Mouse (Mus musculus) layer of hippocampus, postnatal 36 days (tissue): Measurements from ENCODE around the gene Fgf12. TPM values are rescaled to one million over a fixed set of nuclear protein-coding genes. Genes with fewer than 3 reads are reported as not detected.

Source experiments
- DNase-seq, 2 experiments: peaks; one replicate each; pipeline ENCODE4 v3.0.0; 2022
- total RNA-seq, 2 experiments: library from RNA; stranded (reverse); gene quantifications; 2 replicates each; pipeline ENCODE4 v1.2.3; 2021

Fgf12 gene
- 100 to 1,000 TPM; 137 to 147 TPM for total RNA-seq

DNA sequence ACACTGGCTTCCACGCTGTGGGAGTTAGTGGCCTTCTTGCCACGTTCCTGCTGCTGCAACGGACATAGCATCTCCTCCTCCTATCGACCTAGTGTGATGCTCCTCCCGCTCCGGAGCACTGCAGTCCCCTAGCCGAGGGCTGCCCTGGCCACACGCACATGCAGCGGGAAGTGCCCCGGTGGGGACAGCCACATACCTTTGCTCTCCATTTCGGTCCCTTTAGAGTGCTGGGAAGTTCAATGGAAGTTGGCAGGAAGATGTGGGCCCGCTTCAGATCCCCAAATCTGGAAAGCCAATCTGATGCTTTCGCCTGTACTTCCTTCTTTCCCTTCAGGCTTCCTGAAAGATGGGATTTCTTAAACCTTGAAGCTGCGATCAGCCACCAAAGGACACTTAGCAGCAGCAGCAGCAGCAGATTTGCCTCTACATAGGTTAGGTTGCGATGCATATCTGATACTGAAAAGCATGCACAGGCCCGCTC lies at the start of gene Fgf12:
Gene Fgf12, minus strand, starts transcription at position 431 of the 481 bp plus-strand sequence.
- peak; percentile 37 to 43 for DNase-seq

DNA sequence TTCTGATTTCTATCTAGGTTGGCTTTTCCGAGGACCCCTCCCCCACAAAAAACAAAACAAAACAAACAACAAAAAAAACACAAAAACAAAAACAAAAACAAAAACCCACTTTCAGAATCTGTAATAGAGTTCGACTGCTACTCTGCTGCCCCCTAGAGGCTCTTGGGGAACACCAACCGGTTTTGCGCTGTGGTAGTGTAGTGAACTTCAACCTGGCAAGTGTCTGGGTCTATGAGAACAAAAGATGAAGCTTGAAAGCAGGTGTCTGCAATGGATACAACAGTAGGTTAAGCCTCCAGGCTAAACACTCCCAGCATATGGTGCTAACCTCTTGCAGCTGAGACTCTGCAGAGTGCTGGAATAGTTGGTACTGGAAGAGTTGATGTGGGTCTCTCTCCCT lies 40.2 kb upstream of the Fgf12 start:
- peak; percentile 14 for DNase-seq

DNA sequence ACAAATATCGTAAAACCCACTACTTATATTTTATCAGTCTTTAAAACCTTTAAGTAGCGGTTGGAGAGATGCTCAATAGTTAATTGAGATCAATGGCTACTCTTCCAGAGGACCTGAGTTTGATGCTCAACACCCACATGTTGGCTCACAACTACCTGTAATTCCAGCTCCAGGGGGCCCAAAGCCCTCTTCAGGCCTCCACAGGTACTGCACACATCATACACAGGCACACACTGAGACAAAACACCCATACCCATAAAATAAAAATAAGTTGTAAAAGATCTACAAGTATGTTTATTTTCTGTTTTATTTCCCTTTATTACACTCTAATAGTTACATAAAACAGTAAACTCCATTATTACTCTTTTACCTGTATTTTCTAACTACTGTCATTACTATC lies 17.4 kb upstream of the Fgf12 start:
- DNase-seq = no peak

DNA sequence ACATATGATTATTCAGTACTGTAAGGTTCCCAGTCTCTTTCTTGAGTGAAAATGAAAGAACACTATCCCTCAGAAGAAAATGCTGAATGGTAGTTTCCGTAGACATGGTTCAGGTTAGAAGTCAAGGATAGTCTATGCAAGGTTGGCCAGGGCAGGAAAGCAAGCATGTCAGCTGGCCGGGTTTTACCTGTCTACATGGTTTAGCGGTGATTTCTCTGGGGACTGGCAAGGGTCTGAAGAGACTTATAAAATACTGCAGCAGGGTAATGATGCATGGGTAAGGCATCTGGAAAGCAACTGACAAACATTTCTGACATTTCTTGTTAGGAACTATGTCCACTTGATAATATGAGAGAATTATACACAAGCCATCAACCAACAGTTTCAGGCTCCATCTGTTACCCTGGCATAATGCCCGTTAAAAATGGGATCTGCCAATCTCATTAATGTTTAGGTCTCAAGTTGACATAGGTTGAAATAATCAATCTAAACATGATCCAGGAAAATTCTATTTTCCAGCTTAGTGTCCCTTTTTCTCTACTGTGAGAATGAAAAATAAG lies 8.6 kb upstream of the Fgf12 start:
- no peak for DNase-seq

DNA sequence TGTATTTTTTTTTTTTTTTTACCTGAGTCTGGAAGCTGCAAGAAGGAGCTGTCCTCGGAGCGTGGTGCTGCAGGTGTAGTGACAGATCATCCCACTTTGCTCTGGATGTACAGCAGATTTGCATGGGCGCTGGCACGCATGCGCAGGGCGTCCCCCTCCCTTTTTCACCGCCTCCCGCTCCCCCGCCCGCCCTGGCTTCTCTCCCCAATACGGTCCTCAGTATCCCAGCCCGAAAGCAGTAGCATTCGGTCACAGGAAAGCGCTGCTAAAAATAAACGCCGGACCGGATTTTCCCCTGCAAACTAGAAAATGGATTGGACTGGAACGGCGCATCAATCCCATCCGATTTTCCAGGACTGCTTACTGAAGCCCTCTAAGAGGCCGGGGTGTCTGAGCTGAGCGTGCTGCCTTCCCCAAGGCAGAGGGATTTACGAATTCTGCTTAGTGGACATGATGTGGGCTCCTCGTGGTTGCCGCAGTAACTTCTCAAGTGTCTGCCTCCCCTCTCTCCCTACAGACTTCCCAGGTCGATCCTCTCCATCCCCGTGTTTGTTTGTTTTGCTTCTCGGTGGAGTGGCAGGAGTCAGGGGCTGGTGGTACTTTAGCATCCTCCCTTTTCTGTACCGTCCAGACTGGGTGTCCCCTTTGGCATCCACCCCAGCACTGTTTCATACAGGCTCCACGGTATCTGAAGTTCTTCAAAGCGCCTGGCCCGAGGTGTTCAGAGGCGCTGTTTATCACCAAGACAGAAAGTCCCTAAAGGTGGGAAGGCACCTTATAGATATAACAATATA lies 453 bp upstream of the Fgf12 start:
- peak; percentile 82 to 86 for DNase-seq

DNA sequence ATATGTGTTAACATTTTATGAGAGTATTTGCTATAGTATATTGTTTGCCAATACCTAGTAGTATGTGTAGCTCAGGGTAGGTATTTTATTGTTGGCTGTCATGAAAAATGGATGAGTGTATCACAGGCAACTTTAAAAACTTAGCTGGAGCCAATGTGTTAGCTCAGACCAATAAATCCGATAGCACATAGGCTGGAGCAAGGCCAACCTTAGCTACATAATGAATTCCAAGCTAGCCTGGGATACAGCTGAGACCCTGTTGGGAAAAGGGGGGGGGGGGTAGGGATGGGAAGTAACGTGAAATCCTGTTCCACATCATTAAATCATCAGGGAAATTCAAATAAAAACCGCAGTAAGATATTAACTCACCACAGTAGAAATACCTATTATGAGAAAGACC lies 18.4 kb downstream of the Fgf12 start:
- DNase-seq = no peak

DNA sequence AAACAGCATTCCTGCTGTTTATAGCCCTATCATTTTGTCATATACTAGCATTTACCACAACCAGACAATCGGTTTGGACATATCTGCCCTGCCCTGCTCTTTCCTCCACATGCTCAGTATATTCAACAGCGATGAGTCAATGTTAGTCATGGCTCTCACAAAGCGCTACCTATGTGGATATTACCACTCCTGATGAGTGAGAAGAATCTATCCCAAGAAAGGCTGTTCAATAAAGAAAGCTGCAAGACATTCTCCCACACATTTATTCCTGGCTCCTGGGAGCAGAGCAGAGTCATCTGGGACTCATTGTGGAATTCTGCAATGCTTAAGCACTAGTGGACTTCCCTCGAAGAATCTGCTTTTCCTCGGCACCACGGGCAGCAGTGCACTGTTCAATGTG lies 26.1 kb downstream of the Fgf12 start:
- no peak for DNase-seq

DNA sequence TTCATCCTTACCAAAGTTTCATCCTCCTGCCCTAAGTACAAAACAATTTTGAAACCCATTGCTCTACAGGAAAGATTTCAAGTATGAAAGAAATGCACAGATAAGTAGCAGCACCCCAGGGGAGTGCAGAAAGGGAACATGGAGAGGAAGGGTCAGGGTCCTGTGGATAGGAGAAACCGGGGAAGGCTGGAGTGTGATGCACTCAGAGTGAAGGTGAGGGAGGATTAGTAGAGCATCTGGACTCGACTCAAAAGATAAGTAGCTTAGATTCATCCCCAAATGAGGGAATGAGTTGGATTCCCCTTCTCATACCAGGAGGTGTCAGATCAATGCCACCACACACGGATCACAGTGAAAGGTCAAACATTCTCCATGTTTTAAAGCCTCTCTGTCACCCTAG lies 46.2 kb downstream of the Fgf12 start:
- DNase-seq = no peak

DNA sequence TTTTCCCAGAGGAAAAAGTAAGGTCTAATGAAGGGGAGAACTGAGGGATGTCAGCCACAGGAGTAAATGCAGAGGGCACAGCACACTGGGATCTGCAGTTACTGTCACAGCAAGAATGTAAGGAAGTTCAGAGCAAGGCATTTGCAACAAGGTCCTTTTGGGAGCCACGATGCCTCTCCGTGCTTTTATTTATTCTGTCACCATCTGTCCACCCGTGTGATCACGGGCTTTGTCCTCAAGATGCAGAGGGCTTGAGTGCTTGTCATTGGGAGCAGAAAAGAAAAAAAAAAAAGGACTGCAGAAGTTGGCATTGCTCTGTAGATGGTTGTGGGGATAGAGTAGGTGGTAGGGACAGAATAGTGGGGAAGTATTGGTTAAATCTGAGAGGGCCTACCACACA lies 52.5 kb downstream of the Fgf12 start:
- DNase-seq = no peak

DNA sequence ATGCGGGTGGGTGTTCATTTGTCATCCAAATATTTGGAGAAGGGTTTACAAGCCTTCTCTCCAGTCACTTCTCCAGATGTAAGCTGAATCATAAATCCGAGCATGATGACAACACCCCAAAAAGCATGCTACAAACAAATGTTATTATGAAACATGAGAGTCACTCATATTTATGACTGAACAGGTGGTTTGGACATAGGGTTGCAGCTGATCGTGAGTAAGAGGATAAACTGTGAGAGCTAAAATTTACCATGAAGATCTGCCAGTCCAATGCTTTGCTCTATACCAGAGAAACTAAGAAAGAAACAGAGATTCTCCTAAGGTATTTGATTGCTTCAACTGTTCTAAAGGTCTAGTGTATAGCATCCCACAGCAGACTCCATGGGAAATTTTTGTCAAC lies 56.0 kb downstream of the Fgf12 start:
- no peak for DNase-seq

DNA sequence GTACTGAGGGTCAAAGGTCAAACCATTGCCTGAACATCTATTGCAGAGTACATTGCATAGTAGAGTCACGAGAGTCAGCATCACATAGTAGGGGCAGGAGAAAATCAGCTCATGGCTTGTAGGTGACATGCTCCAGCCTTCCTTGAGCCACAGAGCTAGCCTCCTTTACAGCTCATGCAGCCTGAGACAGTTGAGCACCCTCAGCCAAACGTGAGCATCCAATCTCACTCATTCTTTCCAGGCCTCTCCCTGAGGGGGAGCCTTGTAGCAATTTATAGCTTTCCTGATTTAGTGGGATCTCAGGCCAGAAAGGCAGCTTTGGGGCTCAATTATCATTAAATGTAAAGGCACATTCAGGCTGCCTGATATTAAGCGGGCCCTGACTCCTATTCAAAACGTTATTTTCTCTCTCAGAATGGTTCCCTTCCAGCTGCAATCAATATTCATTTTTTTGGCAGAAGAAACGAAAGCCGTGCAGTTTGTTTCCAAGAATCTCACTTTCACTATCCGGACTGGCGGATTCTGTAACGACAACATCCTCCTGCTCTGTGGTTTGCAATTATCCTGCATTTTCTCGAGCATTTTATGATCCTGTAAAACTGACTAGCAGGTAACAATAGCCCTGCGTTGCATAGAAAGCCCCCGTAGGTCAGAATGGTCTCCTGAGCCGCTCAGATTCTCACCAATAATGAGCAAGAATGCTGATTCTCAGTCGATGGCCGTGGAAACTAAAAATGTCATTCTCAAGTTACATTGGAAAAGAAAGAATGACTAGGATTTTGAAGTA lies 58.6 kb downstream of the Fgf12 start:
- DNase-seq = peak in 1 of 2 experiments; percentile 9

DNA sequence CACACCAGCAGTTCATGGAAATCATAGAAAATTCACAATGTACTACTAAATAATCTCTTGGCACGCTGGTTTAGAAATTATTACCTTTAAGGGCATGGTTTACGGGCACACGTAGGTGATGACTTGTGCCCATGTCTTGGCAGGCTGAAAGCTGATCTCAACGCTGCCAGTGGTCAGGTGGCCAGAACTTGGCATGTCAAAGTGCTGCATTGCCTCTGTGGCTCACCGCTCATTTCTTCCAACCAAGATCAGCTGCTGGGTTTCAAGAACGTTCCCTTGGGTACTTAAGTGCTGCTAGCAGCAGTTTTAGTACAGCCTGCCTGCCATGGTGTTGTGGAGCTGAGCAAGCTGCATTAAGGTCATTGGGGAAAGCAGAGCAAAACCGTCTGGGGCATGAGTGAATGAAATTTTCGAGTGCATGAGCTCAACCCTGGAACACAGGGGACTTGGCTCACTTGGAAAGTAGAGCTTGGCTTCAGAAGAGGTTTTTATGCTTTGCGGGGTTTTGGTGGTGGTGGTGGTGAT lies 63.9 kb downstream of the Fgf12 start:
- DNase-seq = no peak

DNA sequence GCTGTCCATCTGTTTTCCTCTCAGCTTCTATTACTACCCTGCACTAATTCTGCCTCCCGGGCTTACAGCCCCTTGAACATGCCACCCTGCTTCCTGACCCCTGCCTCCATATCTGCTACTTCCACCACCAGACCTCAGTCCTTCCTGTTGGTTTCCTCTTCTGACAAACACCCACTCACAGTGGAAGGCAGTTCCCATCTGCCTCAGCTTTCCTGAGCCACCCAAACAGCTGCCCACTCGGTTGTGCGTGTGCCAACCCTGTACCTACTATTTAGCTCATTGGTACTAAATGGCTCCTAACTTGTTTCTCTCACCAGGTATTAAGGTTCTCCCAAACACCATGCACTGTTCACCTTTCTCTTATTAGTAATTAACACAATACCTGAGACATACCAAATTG lies 71.2 kb downstream of the Fgf12 start:
- DNase-seq = peak; percentile 13 to 21

DNA sequence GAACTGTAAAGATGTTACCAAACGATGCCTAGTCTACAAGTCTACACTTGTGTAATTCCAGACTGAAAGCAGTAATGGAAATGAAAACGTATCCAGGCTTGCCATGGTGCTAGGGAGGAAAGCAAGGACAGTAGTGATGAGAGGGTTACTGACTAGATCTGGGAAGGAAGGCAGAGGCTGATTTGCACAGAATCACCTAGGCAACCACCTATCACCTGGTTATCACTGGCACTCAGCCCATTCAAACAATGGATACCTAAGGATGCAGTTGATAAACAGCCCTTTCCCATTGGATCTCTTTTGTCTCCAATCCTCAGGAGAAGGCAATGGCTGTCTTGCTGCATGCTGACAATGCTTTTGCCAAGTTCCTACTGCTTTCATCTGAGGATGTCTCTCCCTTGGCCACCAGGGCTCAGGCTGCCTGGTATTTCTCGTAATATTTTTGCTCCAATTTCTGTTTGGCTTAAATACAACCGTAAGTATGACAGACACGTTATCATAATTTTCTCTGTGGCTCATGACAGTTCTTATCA lies 84.0 kb downstream of the Fgf12 start:
- DNase-seq = no peak

DNA sequence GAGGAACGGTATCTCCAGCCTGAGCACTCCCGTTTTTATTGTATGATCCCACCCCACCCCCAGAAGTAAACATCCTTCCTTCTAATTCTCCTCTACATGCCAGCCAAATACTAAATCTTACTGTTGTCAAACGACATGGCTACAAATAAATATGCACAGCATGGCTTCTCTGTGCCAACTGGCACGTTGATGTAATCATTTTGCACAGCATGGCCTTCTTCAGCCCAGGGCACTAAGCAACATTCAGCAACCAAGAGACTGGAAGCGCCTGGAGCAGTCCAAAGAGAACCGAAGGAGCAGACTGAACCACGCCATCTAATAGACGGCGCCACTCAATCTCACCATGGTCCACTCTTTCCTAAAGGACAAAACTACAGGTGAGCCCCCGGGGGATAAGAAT lies 100.2 kb downstream of the Fgf12 start:
- no peak for DNase-seq

DNA sequence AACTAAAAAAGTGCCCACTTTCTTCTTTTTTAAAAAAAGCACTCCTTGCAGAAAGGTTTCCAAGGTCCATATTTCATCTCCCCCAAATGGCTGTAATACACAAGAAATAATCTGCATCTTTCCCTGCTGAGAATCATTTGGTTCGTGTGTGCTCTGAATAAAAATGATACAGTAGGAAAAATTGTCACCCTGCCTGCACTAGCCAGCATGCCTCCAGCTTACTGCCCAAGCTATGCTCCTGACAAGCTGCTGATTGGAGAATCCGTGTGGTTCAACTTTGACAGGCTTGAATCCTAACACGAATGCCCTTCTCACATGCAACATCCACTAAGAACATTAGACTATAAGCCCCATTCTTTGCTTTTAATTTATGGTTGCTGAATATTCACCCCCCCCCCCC lies 102.3 kb downstream of the Fgf12 start:
- no peak for DNase-seq

DNA sequence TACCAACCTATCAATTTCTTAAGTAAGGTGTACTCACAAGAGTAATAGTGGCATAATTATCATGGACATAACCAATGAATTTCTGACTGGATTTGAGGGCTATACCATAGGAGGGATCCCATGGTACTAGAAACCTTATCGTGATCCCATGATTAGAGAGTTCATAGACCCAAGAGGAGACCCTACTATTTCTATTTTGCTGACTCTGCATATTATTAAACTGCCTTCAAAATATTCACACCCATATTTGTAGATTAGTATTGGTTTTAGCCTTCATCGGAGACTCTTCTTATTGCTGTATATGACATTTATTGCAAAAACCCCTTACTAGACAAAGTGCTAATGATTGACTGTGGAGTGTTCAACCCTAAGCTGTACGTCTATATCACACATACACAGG lies 107.8 kb downstream of the Fgf12 start:
- DNase-seq = no peak

DNA sequence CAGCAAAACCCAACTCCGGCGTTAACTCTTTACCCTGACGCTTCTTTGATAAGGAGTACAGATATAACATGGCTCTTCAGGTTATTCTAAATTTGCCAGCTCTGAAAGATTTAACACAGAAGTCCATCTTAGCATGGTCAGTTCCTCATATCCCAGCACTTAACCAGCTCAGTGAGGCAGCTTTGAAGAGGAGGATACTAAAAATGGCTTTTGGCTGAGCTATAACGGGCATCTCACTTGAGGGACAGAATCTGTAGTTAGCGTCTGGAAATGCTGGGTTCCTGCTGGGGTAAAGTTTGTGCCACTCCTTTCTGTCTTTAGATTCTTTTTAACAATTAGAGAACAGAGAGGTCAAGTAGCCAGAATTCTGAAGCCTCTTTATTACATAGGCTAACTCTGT lies 121.1 kb downstream of the Fgf12 start:
- no peak for DNase-seq

DNA sequence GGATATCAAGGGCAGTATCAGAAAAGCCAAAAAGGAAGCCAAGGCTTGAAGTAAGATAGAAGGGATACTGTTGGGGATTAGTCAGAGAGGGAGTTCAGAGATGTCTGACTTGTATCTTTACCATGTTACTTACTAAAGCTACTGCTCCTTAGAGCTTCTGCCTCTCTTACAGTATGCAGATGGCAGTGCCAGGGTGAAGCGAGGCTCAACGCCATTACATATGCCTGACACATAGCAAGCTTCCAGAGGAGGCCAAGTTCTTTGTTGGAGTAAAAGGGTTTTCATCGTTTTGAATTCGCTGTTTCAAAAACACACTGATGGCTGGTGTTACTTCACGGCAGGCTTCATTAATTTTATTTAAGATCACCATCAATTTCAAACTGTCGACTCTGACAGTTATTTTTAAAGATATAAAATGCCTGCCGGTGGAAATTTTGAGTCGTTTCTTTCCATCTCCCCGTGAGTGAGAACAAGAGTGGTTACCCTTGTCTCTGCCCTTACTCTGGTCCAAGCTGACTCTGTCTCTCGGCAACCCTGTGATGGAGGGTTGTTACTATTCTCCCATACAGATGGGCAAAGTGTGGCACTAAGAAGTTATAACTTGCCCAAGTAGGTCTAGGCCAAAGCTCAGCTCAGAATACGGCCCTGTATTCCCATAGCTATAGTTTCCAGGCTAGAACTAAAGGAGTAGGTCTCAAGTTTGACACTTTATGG lies 121.9 kb downstream of the Fgf12 start:
- no peak for DNase-seq

DNA sequence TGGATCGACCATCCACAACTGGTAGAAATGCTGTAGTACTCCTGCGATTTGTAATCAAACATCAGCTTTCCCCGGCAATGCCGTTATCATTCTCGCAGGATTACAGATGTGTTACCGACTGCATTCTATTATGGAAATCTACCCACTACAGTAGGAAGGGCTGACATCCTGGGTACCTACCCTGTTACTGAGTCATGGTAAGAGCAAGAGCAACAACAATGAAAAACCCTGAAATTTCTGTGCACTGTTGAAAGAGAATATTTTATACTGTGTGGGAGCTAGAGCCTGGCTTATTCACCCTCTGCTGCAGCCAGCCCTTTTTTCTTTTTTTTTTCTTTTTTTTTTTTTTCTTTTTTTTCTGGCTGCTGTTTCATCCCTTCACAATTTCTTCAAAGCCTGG lies 126.6 kb downstream of the Fgf12 start:
- no peak for DNase-seq

DNA sequence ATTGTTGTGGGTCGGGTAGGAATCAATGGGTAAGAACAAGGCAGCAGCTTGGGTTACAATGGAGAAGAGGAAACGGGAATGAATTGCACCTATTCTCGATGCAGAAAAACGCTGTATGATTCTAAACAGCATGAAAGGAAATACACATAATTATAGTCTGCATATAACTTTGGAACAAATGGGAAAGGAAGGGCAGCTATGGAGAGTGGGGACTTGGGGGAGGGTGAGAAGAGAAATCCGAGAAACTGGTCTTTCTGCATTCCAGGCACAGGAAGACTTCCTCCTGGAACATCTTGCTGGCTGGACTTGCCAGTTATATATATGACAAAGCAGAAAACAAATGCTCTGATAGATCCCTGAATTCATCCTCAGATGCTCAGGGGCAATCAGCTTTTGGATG lies 127.2 kb downstream of the Fgf12 start:
- no peak for DNase-seq

DNA sequence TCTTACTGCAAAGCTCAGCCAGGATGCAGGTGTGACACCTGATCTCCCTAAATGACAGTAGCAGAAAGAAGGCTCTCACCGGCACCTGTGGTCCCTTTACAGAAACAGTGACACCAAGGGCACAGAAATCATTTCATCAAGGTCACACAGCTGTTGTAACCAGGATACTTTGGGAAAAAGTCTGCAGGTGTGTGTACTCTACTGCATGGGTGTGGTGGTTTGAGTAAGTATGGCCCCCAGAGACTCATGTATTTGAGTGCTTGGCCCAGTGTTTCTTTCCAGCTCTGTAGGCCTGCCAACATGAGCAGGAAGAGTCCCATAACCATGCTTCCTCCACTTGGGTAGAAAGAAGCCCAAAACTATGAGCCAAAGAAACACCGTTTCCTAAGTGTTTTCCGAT lies 138.5 kb downstream of the Fgf12 start:
- DNase-seq = no peak
